Mouse (Mus musculus) layer of hippocampus, adult 9-11 months (tissue): ENCODE data around the gene Ttc8.
"Not testable (repeated sequence)": the region's sequence is repeated elsewhere in the genome, so short reads cannot be mapped to it uniquely, and the experiment has no call there.

Experiments used
- DNase-seq: peaks from one replicate; pipeline ENCODE4 v3.0.0; 2022

Ttc8 gene

GRCm38 (mm10) chr12:98920194-98920991 lies at the start of gene Ttc8:
Ttc8 (plus strand) TSS chr12:98920574.
- DNase-seq, result peak; percentile 89

- no peak for DNase-seq
Measured at GRCm38 (mm10) chr12:98872836-98873235, 47.5 kb upstream of the Ttc8 start.

- DNase-seq, result no peak
Measured at GRCm38 (mm10) chr12:98875216-98875615, 45.2 kb upstream of the Ttc8 start.

GRCm38 (mm10) chr12:98878693-98879092 lies 41.7 kb upstream of the Ttc8 start:
- no peak for DNase-seq

GRCm38 (mm10) chr12:98881796-98882195 lies 38.6 kb upstream of the Ttc8 start:
- DNase-seq, result no peak

GRCm38 (mm10) chr12:98884515-98884914 lies 35.9 kb upstream of the Ttc8 start:
- no peak for DNase-seq

- DNase-seq, result no peak
Measured at GRCm38 (mm10) chr12:98896761-98897160, 23.6 kb upstream of the Ttc8 start.

GRCm38 (mm10) chr12:98899676-98900075 lies 20.7 kb upstream of the Ttc8 start:
- DNase-seq, result no peak

- no peak for DNase-seq
Measured at GRCm38 (mm10) chr12:98900341-98900880, 20.0 kb upstream of the Ttc8 start.

GRCm38 (mm10) chr12:98900881-98901801 lies 19.2 kb upstream of the Ttc8 start, which contains the start of gene Eml5:
Eml5 (minus strand) TSS chr12:98901484.
- peak; percentile 77 for DNase-seq

GRCm38 (mm10) chr12:98905466-98905865 lies 14.9 kb upstream of the Ttc8 start:
- DNase-seq, result no peak

- no peak for DNase-seq
Measured at GRCm38 (mm10) chr12:98910096-98910495, 10.3 kb upstream of the Ttc8 start.

- DNase-seq, result no peak
Measured at GRCm38 (mm10) chr12:98931174-98931573, 10.8 kb downstream of the Ttc8 start.

- no peak for DNase-seq
Measured at GRCm38 (mm10) chr12:98932441-98932840, 12.1 kb downstream of the Ttc8 start.

GRCm38 (mm10) chr12:98932856-98933255 lies 12.5 kb downstream of the Ttc8 start:
- DNase-seq, result no peak

GRCm38 (mm10) chr12:98951295-98951694 lies 30.9 kb downstream of the Ttc8 start:
- not testable (repeated sequence) for DNase-seq

GRCm38 (mm10) chr12:98956951-98957350 lies 36.6 kb downstream of the Ttc8 start:
- no peak for DNase-seq

GRCm38 (mm10) chr12:98957455-98957854 lies 37.1 kb downstream of the Ttc8 start:
- no peak for DNase-seq

- no peak for DNase-seq
Measured at GRCm38 (mm10) chr12:98961008-98961407, 40.6 kb downstream of the Ttc8 start.

- peak; percentile 50 for DNase-seq
Measured at GRCm38 (mm10) chr12:98961415-98961814, 41.0 kb downstream of the Ttc8 start.

GRCm38 (mm10) chr12:98965441-98966135 lies 45.2 kb downstream of the Ttc8 start:
- DNase-seq, result no peak

- no peak for DNase-seq
Measured at GRCm38 (mm10) chr12:98972291-98972690, 51.9 kb downstream of the Ttc8 start.

- DNase-seq, result no peak
Measured at GRCm38 (mm10) chr12:98973461-98973860, 53.1 kb downstream of the Ttc8 start.
